Mouse (Mus musculus) bone marrow, adult 2 months (tissue): Measurements from ENCODE around the gene Hydin.

Source experiments
- CTCF ChIP-seq: fragments of 200-500 bp; IDR thresholded peaks from 2 replicates; pipeline ENCODE4 v1.5.1; 2011; ENCODE audit warnings: low read length, control low read depth; ENCODE audit not compliant: control insufficient read depth, insufficient read depth
- POLR2A ChIP-seq: fragments of 200-500 bp; IDR thresholded peaks from 2 replicates; pipeline ENCODE4 v1.6.1; 2011; ENCODE audit warnings: low read depth, mild to moderate bottlenecking, control low read depth, low read length, borderline replicate concordance; ENCODE audit not compliant: control insufficient read depth

DNA sequence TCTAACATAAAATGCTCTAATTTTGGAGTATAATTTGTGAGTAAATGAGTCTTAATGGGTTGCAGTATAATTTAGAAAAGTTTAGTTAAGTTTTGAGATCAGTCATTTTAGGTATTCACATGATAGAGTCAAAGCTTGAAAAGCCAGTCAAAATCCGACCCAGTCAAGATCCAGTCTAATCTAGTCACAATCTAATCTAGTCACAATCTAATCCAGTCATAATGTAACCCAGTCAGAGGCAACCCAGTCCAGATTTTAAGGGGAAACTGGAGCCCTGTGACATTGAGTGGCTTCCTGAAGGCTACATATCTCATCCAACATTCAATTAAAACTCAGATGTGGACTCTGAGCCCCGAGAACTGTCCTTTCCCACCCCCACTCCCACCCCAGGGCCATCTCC is 72.7 kb downstream of the Hydin start:
- no peak for TF ChIP-seq CTCF
- TF ChIP-seq POLR2A = no peak
